Mouse (Mus musculus) brown adipose tissue, adult 24 weeks (tissue): ENCODE measurements around the gene Focad. TPM values are rescaled to one million over a fixed set of nuclear protein-coding genes. Genes with fewer than 3 reads are reported as not detected.
"Not testable (repeated sequence)": the region's sequence is repeated elsewhere in the genome, so short reads cannot be mapped to it uniquely, and the experiment has no call there.

ENCODE experiments used
- H3K27ac ChIP-seq: fragments of 200-500 bp; replicated peaks from 2 replicates; pipeline ENCODE4 v1.5.1; 2012; ENCODE audit warnings: low read depth, mild to moderate bottlenecking, low read length
- H3K4me1 ChIP-seq: fragments of 200-500 bp; 2 replicates; pipeline ENCODE4 v1.6.1; 2012; ENCODE audit warnings: low read length, mixed read lengths; ENCODE audit not compliant: control insufficient read depth, insufficient read depth, insufficient read length
- H3K4me3 ChIP-seq: fragments of 200-500 bp; 2 replicates; pipeline ENCODE4 v1.5.1; 2012; ENCODE audit warnings: low read depth, mild to moderate bottlenecking, low read length, moderate library complexity; ENCODE audit not compliant: insufficient read depth
- polyA plus RNA-seq: library from polyadenylated mRNA; stranded (reverse); fragments of >200 nt; gene quantifications from 2 replicates; pipeline ENCODE4 v1.2.4, GENCODE M21; 2012; ENCODE audit not compliant: missing spikeins, insufficient read depth, insufficient read length

Focad gene
- polyA plus RNA-seq, 1 experiment: 9.7 TPM

DNA sequence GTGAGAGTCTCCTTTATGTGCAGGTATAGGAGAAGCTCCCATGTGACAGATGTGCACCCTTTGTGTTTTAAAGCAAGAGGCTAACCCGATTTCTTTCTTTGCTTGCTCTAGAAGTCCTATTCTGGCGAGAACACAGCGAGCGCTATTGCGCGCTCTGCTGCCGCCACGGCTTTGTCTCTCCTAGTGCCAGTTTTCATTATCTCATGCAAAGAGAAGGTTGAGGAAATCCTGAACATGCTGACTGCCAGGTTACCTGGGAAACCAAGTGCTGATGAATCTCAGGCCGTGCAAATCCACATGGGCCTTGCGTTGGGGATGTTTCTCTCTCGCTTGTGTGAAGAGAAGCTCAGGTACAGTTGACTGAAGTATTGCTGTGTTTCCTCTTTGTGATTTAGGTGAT lies 250.0 kb downstream of the Focad start:
- Histone ChIP-seq H3K4me3 (no peak overlapping the region), H3K27ac (no peak overlapping the region), H3K4me1 (no peaks in the 10 kb centered on the region)

DNA sequence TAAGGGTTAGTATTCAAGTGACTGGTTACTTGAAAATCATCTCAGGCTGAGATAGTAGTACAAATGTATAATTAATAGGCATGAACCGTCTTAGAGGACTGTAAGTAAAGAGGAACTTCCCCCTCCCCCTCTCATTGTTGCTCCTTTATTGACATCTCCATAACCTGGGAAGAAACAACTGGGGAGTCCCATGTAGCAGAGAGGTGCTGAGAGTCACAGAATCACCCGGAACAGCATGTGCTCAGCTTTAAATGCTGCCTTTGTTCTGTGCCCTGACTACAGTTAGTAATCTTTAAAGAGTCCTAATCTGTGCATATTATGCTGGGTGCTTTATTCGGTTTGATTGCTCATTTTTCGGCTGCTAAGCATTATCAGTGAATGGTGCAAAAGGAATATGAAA lies 250.6 kb downstream of the Focad start:
- H3K4me1 ChIP-seq: no peaks in the 10 kb centered on the region
- no peak overlapping the region for H3K4me3 ChIP-seq
- no peak overlapping the region for H3K27ac ChIP-seq

DNA sequence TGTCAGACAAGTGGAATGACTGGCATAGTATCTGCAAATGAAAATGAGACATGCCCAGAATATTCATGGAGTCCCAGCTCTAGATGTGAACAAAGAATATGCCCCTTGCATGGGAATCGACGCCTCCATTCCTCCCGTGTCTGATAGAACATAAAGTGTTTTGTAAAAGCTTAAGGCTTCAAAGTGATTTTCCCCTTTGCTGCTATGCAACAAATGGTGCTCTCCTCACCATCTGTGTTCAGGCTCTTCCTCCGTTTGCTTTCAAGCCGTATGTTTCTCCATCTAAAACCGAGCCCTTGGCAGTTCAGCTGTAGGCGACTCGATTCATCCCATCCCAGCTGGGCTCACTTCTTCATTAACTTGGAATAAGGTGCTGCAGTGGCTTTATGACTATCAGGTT lies 251.5 kb downstream of the Focad start:
- H3K4me3 ChIP-seq: no peak overlapping the region
- H3K27ac ChIP-seq: no peak overlapping the region
- H3K4me1 ChIP-seq: no peaks in the 10 kb centered on the region

DNA sequence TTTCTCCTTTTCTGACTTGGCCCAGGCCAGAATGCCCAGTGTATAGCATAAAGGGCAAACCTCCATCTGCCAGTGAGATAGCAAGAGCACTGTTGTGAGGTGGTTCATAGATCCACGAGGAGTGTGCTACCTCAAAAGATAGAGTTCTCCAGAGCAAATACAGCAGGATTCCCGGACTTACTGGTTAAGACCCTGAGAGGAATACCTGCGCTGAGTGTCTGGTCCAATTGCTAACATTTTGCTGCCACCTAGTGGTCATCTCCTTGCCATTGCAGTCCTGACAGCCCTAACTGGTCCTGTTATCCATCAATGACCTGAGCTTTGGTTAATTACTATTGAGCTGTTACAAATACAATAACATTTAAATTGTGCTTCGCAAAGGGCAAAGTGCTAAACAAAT lies 256.5 kb downstream of the Focad start:
- no peaks in the 10 kb centered on the region for H3K4me1 ChIP-seq
- no peak overlapping the region for H3K27ac ChIP-seq
- H3K4me3 ChIP-seq: no peak overlapping the region

- H3K4me3 ChIP-seq: no peak overlapping the region
Observed at GRCm38 (mm10) chr4:88356652-88357051, 262.2 kb downstream of the Focad start.

GRCm38 (mm10) chr4:88357431-88357830 lies 263.0 kb downstream of the Focad start:
- H3K4me1 ChIP-seq: no peaks in the 10 kb centered on the region

More at GRCm38 (mm10) chr4:88356652-88357051, 262.2 kb downstream of the Focad start:
- no peaks in the 10 kb centered on the region for H3K4me1 ChIP-seq
- H3K27ac ChIP-seq: no peak overlapping the region

GRCm38 (mm10) chr4:88369951-88370350 lies 275.5 kb downstream of the Focad start:
- no peak overlapping the region for H3K27ac ChIP-seq
- H3K4me3 ChIP-seq: no peak overlapping the region
- H3K4me1 ChIP-seq: no peaks in the 10 kb centered on the region

More at GRCm38 (mm10) chr4:88357431-88357830, 263.0 kb downstream of the Focad start:
- no peak overlapping the region for H3K4me3 ChIP-seq
- no peak overlapping the region for H3K27ac ChIP-seq

DNA sequence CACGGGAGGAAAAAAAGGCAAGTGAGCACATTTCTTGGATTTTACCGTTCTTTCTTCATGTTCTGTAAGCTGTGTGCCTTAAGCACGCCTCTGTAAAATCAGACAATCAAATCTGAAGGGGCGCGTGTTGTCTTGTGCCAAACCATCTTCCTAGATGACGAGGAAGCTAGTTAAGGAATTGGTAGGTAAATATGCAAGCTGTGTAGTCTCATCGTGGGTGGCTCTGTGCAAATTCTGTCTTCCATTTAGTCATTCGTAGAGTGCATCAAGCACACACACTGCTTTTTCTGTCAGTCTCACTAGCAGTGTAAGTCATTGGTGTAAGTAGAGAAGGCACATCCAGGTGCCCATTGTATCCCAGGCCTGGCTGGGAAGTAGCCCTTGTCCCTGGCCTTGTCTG lies 276.4 kb downstream of the Focad start:
- Histone ChIP-seq H3K4me1 (no peaks in the 10 kb centered on the region), H3K4me3 (no peak overlapping the region)

GRCm38 (mm10) chr4:88372293-88373224 lies 278.1 kb downstream of the Focad start:
- Histone ChIP-seq H3K27ac (no peak overlapping the region), H3K4me1 (no peaks in the 10 kb centered on the region), H3K4me3 (no peak overlapping the region)

More for the DNA sequence above, 276.4 kb downstream of the Focad start:
- H3K27ac ChIP-seq: no peak overlapping the region

GRCm38 (mm10) chr4:88390036-88390435 lies 295.6 kb downstream of the Focad start:
- no peak overlapping the region for H3K27ac ChIP-seq
- H3K4me3 ChIP-seq: no peak overlapping the region
- no peaks in the 10 kb centered on the region for H3K4me1 ChIP-seq

GRCm38 (mm10) chr4:88390596-88390995 lies 296.2 kb downstream of the Focad start:
- not testable (repeated sequence) for H3K4me1 ChIP-seq, H3K27ac ChIP-seq, H3K4me3 ChIP-seq

DNA sequence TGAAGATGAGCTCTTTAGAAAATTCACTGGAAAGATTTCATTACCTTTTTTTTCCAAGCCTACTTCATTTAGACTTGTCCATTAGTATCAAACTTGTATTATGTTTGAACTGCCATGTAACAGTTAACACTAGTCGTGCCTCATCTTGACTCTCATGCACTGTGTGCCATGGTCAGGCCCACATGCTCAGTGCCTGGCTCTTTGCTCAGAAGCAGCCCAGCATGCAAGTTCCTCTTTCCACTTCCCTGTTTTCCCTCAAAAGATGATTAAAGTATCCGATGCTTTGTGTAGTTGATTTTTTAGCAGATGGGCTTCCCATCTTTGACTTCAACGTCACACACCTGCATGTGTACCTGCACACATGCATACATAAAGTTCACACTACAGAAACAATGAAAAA lies 301.3 kb downstream of the Focad start:
- no peaks in the 10 kb centered on the region for H3K4me1 ChIP-seq
- no peak overlapping the region for H3K4me3 ChIP-seq
- no peak overlapping the region for H3K27ac ChIP-seq

GRCm38 (mm10) chr4:88396995-88397521 lies 302.6 kb downstream of the Focad start:
- H3K4me3 ChIP-seq: no peak overlapping the region
- no peak overlapping the region for H3K27ac ChIP-seq
- H3K4me1 ChIP-seq: no peaks in the 10 kb centered on the region

DNA sequence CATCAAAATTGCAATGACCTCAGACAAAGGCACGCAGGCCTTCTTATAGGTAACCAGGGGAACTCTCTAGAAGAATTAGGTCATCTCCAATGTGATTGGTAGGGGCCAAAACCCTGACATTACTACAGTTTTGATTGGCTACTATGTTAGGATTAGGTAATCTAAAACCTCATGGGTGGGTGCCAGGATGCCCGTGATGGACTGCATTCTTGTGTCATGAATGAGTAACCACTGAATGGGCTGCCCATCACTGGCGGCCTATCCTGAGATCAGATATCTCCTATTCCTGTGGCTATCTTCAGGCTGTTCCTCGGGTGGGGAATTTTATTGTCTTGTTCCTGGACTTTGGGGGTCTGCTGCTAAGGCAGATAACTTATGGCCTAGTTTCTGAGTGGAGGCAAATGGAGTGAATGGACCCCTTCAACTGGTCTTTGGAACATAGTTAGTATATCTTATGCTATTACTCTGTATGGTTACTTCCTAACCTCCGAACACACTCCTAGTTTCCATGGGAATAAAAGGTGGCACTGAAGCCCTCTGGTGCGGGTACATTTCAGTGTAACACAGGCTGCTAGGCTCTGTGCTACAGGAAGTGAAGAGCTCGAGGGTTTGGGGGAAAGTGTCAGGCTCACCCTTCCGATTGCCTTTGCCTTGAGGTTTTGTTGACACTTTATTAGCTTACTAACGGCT lies 306.0 kb downstream of the Focad start:
- Histone ChIP-seq H3K4me1 (no peaks in the 10 kb centered on the region), H3K4me3 (no peak overlapping the region), H3K27ac (no peak overlapping the region)

GRCm38 (mm10) chr4:88400992-88401313 lies 306.5 kb downstream of the Focad start:
- no peaks in the 10 kb centered on the region for H3K4me1 ChIP-seq
- no peak overlapping the region for H3K27ac ChIP-seq
- H3K4me3 ChIP-seq: no peak overlapping the region
